Mouse (Mus musculus): ENCODE data around the gene Pcdh15.

- no peak for TF ChIP-seq CTCF (IDR thresholded peaks at IDR 0.05; ENCODE audit: low read depth, low read length)
- no peak for TF ChIP-seq POLR2A (IDR thresholded peaks at IDR 0.05; ENCODE audit: insufficient read depth, low read length)
Measured at GRCm38 (mm10) chr10:74512315-74512714, 1413.2 kb downstream of the Pcdh15 start.

All from ES-Bruce4 (cell line).